Mouse (Mus musculus) skeletal muscle tissue, adult 2 months (tissue): ENCODE measurements around the gene Gm11042.

Source experiments
- DNase-seq: peaks from one replicate; pipeline ENCODE4 v3.0.0-alpha.2; 2012; ENCODE audit warnings: low read depth, low spot score

Gene Gm11042

GRCm38 (mm10) chr12:74284685-74285054, 31.5 kb downstream of the Gm11042 start:
- no peak for DNase-seq

GRCm38 (mm10) chr12:74284020-74284684, 32.0 kb downstream of the Gm11042 start:
- DNase-seq = peak; percentile 4

GRCm38 (mm10) chr12:74282846-74283245, 33.3 kb downstream of the Gm11042 start:
- no peak for DNase-seq

- DNase-seq = no peak
These were observed 34.8 kb downstream of the Gm11042 start for GRCm38 (mm10) chr12:74281403-74281802.

GRCm38 (mm10) chr12:74277265-74277664, 38.9 kb downstream of the Gm11042 start:
- no peak for DNase-seq

- no peak for DNase-seq
These were observed 43.6 kb downstream of the Gm11042 start for GRCm38 (mm10) chr12:74272545-74272944.

- DNase-seq = no peak
These were observed 47.4 kb downstream of the Gm11042 start for GRCm38 (mm10) chr12:74268644-74269285.

- no peak for DNase-seq
These were observed 49.1 kb downstream of the Gm11042 start for GRCm38 (mm10) chr12:74267049-74267448.
